Mouse (Mus musculus): ENCODE data around the gene Mafg. TPM values are rescaled to one million over a fixed set of nuclear protein-coding genes. Genes with fewer than 3 reads are reported as not detected.
"Not testable (repeated sequence)": the region's sequence is repeated elsewhere in the genome, so short reads cannot be mapped to it uniquely, and the experiment has no call there.

Gene Mafg
- polyA plus RNA-seq, 1 experiment from 2014 or later = 13.2 TPM

DNA sequence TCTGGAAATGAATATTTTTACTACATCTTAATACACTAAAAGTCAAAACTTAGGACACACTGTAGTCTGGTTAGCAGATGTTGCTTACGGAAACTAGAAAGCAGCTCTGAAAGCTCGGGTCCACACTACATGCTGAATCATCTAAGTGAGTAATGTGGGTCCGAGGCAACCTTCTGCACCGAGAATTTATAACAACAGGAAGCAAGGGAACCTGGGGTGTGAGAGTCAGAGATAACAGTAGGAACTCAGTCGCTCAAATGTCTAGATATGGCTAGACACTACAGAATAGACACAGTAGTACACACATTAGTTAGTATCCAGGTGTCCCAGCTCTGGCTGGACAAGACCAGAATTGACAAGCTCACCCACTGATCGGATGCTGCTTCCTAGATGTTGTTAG is 44.9 kb downstream of the Mafg start:
- 88% methylated on average over 6 of the region's 6 CpGs for WGBS
- no peak for ATAC-seq (ENCODE audit: low read depth)
- H3K27me3 ChIP-seq (ENCODE audit: control insufficient read depth, insufficient read depth, low read depth, low read length) = no peaks in the 10 kb centered on the region

DNA sequence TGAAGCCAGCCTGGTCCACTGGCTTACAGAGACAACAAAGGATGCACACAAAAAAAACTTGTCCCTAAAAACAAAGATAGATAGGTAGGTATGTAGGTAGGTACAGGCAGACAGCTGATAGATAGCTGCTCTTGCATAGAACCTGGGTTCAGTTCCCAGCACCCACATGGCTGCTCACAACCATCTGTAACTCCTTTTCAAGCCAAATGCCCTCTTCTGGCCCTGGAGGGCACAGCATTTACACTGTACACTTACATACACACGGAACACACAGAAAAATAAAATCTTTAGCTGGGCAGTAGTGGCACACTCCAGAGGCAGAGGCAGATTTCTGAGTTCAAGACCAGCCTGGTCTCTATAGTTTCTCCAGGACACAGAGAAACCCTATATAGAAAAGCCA is 49.5 kb downstream of the Mafg start:
- Histone ChIP-seq H3K9me3 (ENCODE audit: control insufficient read depth, low read length) (peaks cover 5% of the 10 kb centered on the region), H3K4me1 (replicated peaks; ENCODE audit: control insufficient read depth, insufficient read depth, low read length) (peaks cover 20% of the 10 kb centered on the region), H3K27ac (ENCODE audit: low read length) (no peak overlapping the region), H3K27me3 (ENCODE audit: control insufficient read depth, insufficient read depth, low read depth, low read length) (no peaks in the 10 kb centered on the region), H3K9ac (ENCODE audit: low read length) (no peak overlapping the region), H3K4me3 (ENCODE audit: low read length) (no peak overlapping the region), H3K36me3 (ENCODE audit: control insufficient read depth, insufficient read depth, low read length) (peaks cover 35% of the 10 kb centered on the region), H3K4me2 (ENCODE audit: low read depth, low read length) (no peak overlapping the region)
- ATAC-seq (ENCODE audit: low read depth) = no peak
- 97% methylated on average over 1 of the region's 1 CpGs for WGBS

More for the DNA sequence above, 44.9 kb downstream of the Mafg start:
- no peak overlapping the region for H3K9ac ChIP-seq (ENCODE audit: low read length)
- no peak overlapping the region for H3K4me3 ChIP-seq (ENCODE audit: low read length)
- no peak overlapping the region for H3K4me2 ChIP-seq (ENCODE audit: low read depth, low read length)
- no peaks in the 10 kb centered on the region for H3K4me1 ChIP-seq (replicated peaks; ENCODE audit: control insufficient read depth, insufficient read depth, low read length)
- peaks cover 5% of the 10 kb centered on the region for H3K9me3 ChIP-seq (ENCODE audit: control insufficient read depth, low read length)
- peaks cover 58% of the 10 kb centered on the region for H3K36me3 ChIP-seq (ENCODE audit: control insufficient read depth, insufficient read depth, low read length)
- H3K27ac ChIP-seq (ENCODE audit: low read length) = no peak overlapping the region

DNA sequence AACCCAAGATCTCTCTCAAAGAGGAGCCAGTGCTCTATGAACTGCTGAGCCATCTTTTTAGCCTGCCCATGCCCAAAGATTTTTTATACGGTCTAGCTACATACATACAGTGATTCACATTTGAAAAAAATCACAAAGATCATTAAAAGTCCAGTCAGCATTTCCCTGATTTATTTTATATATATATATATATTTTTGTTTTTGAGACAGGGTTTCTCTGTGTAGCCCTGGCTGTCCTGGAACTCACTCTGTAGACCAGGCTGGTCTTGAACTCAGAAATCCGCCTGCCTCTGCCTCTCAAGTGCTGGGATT is 50.5 kb downstream of the Mafg start:
- not testable (repeated sequence) for H3K27me3 ChIP-seq (ENCODE audit: control insufficient read depth, insufficient read depth, low read depth, low read length); H3K4me3 ChIP-seq (ENCODE audit: low read length); H3K4me2 ChIP-seq (ENCODE audit: low read depth, low read length); H3K9ac ChIP-seq (ENCODE audit: low read length); H3K9me3 ChIP-seq (ENCODE audit: control insufficient read depth, low read length); H3K27ac ChIP-seq (ENCODE audit: low read length); ATAC-seq (ENCODE audit: low read depth)
- peaks cover 37% of the 10 kb centered on the region for H3K36me3 ChIP-seq (ENCODE audit: control insufficient read depth, insufficient read depth, low read length)
- peaks cover 20% of the 10 kb centered on the region for H3K4me1 ChIP-seq (replicated peaks; ENCODE audit: control insufficient read depth, insufficient read depth, low read length)
- WGBS = 85% methylated on average over 2 of the region's 2 CpGs

DNA sequence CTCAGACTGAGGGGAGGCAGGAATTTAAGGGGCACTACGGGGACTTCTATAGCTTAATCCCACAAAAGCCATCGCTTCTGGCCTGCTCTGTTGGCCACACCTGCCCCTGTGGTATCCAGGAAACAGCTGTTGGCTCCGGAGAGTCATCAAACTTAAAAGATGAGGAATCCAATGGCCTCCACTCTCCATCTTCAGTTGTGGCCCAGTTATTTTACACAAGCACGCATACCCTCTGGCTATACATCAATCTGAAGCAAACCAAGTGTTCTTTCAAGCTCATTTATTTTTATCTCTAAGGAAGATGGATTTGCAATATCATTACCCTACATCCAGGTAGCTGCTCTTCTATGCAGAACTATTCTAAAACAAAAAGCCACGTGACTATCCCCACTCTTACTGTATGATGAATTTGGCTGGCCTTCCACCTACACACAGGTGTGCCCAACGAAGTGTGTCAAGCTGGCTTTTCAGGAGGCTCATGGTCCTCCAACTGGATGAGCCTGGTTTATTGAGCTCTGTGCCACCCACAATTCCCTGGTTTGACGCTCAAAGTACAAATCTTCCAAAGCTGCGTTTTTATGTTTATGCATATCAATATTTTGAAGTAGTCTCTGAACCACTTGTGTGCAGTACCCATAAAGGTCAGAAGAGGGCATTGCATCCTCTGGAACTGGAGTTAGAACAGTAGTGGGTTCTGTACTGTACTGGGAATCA is 51.0 kb downstream of the Mafg start:
- Histone ChIP-seq H3K27ac (ENCODE audit: low read length) (peak overlapping the region; percentile 94), H3K4me2 (ENCODE audit: low read depth, low read length) (peak overlapping the region; percentile 92), H3K36me3 (ENCODE audit: control insufficient read depth, insufficient read depth, low read length) (peaks cover 38% of the 10 kb centered on the region), H3K9ac (ENCODE audit: low read length) (peak overlapping the region; percentile 94), H3K4me1 (replicated peaks; ENCODE audit: control insufficient read depth, insufficient read depth, low read length) (peaks cover 20% of the 10 kb centered on the region), H3K4me3 (ENCODE audit: low read length) (peak overlapping the region; percentile 91), H3K27me3 (ENCODE audit: control insufficient read depth, insufficient read depth, low read depth, low read length) (no peaks in the 10 kb centered on the region), H3K9me3 (ENCODE audit: control insufficient read depth, low read length) (peaks cover 5% of the 10 kb centered on the region)
- no peak for ATAC-seq (ENCODE audit: low read depth)
- 75% methylated on average over 8 of the region's 8 CpGs for WGBS

DNA sequence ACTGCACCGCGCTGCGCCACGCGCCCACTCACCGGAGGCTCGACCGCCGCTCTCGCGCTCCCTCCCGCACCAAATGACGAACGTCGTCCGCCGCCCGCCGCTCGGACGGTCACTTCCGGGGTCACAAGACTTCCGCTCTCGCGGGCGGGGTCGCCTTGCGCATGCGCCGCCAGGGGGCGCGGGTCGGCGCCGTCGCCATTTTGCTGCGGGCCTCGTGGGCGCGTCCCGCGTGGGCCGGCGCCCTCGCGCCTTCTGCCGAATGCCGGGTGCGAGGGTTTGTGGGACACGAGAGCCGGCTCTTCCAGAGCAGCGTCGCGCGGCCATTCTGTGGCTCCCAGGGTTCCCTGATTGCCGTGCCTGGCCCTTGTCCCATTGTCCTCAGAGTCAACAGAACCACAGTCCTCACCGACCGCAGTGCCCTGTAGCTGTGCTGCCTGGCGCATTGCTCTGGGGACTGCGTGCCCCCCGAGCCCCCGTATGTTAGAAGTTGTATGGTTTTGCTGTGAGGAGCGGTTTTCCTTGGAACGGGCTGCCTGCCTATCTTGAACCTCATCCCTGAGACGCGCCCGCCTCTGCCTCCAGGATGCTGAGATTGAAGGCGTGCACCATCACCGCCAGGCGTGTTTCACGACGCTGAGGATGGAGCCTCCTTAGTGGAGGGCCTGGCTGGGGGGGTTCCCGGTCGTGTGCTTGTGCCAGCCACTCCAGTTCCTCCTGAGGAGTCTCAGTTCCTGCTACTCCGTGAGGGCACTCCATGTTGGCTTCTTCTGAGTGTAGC is 51.7 kb downstream of the Mafg start, which contains the start of gene Arhgdia:
Gene Arhgdia (minus strand): TSS at position 135 of the 778 bp plus-strand sequence.
- WGBS = 6% methylated on average over 63 of the region's 75 CpGs
- H3K9me3 ChIP-seq (ENCODE audit: control insufficient read depth, low read length) = peaks cover 5% of the 10 kb centered on the region
- peak within 1 kb of the TSS; percentile 92 for H3K4me2 ChIP-seq (ENCODE audit: low read depth, low read length)
- H3K27ac ChIP-seq (ENCODE audit: low read length) = peak within 1 kb of the TSS; percentile 94
- H3K4me3 ChIP-seq (ENCODE audit: low read length) = peak within 1 kb of the TSS; percentile 91
- no peaks in the 10 kb centered on the region for H3K27me3 ChIP-seq (ENCODE audit: control insufficient read depth, insufficient read depth, low read depth, low read length)
- ATAC-seq (ENCODE audit: low read depth) = peak; percentile 77
- H3K4me1 ChIP-seq (replicated peaks; ENCODE audit: control insufficient read depth, insufficient read depth, low read length) = peaks cover 20% of the 10 kb centered on the region
- peaks cover 40% of the 10 kb centered on the region for H3K36me3 ChIP-seq (ENCODE audit: control insufficient read depth, insufficient read depth, low read length)
- H3K9ac ChIP-seq (ENCODE audit: low read length) = peak within 1 kb of the TSS; percentile 94

DNA sequence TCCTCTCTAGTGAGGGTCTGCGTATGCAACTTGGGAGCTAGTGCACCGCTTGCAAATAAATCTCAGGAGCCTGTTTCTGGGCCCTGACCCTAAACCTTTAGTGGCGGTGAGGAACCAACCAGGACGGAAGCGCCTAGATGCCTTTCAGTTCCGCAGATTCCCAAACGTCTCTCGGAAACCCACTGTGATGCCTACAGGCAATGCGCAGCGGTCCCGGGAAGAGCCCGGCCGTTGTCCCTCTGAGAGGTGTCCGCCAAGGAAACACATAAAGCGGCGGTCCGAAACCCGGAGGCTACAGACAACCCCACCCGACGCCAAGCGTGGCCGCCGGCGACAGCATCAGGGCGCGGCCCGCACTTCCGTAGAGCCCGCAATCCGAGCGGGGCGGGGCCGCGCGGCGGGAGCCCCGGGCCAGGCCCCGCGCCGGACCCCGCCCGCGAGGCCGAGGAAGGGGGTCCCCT is 52.5 kb downstream of the Mafg start:
- H3K9ac ChIP-seq (ENCODE audit: low read length) = peak overlapping the region; percentile 94
- ATAC-seq (ENCODE audit: low read depth) = peak; percentile 56
- WGBS = under 1% methylated on average over 31 of the region's 44 CpGs
- H3K4me2 ChIP-seq (ENCODE audit: low read depth, low read length) = peak overlapping the region; percentile 74
- no peaks in the 10 kb centered on the region for H3K27me3 ChIP-seq (ENCODE audit: control insufficient read depth, insufficient read depth, low read depth, low read length)
- H3K36me3 ChIP-seq (ENCODE audit: control insufficient read depth, insufficient read depth, low read length) = peaks cover 36% of the 10 kb centered on the region
- H3K4me3 ChIP-seq (ENCODE audit: low read length) = peak overlapping the region; percentile 91
- H3K4me1 ChIP-seq (replicated peaks; ENCODE audit: control insufficient read depth, insufficient read depth, low read length) = peaks cover 20% of the 10 kb centered on the region
- H3K9me3 ChIP-seq (ENCODE audit: control insufficient read depth, low read length) = peaks cover 5% of the 10 kb centered on the region
- H3K27ac ChIP-seq (ENCODE audit: low read length) = peak overlapping the region; percentile 94

DNA sequence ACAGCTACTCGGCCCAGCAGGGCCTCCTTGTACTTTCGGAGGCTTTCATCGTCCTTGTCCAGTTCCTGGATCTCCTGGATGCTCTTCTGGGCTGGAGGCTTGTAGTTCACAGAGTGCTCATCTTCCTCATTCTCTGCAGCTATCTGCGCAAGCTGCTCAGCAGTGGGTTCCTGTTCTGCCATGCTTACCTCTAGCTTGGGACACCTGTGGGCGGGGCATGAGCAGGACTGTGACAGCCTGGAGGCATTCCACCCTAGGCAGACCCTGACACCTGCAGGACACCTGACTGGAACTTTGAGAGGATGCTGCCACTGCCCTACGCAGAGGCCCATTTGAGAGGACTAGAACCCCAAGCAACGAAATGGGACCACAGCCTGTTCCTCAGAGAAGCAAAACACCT is 53.2 kb downstream of the Mafg start:
- H3K9ac ChIP-seq (ENCODE audit: low read length) = peak overlapping the region; percentile 94
- peaks cover 30% of the 10 kb centered on the region for H3K36me3 ChIP-seq (ENCODE audit: control insufficient read depth, insufficient read depth, low read length)
- no peaks in the 10 kb centered on the region for H3K27me3 ChIP-seq (ENCODE audit: control insufficient read depth, insufficient read depth, low read depth, low read length)
- ATAC-seq (ENCODE audit: low read depth) = no peak
- H3K4me3 ChIP-seq (ENCODE audit: low read length) = peak overlapping the region; percentile 91
- WGBS = 39% methylated on average over 7 of the region's 7 CpGs
- H3K9me3 ChIP-seq (ENCODE audit: control insufficient read depth, low read length) = peaks cover 5% of the 10 kb centered on the region
- H3K4me2 ChIP-seq (ENCODE audit: low read depth, low read length) = peak overlapping the region; percentile 74
- H3K27ac ChIP-seq (ENCODE audit: low read length) = peak overlapping the region; percentile 94
- H3K4me1 ChIP-seq (replicated peaks; ENCODE audit: control insufficient read depth, insufficient read depth, low read length) = peaks cover 20% of the 10 kb centered on the region

DNA sequence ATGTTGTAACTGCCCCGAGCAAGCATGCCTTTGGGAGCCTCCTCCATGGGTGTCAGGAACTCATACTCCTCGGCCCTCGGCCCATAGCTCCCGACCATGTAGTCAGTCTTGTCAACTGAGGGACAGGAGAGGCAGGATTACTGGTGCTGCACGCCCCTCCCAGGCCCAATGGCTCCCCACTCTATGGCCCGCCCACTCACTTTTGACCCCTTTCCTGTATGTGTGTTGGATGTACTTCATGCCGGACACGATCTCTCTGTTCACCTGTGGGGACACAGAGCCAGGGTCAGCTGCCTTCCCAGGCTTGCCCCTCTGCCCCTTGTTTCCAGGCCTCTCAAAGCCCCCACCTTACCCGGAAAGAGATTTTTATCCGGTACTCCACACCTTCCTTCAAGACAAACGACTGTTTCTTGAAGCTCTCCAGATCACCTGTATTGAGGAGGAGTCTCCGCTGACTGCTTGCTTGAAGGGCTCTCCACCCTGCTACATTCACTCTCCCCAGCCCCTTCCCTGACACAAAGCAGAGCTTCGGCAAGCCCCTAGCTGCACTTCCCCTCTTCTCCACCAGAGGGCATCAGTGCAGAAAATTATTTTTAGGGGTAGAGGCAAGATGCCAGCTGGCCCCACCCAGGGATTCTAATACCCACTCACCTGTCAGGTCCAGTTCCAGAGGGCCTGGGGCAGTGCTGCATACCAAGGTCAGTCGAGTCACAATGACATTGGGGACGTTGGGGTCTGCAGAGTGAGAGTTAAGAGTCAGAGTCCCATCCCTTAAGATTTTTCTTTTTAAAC is 53.9 kb downstream of the Mafg start:
- Histone ChIP-seq H3K4me2 (ENCODE audit: low read depth, low read length) (peak overlapping the region; percentile 74), H3K4me3 (ENCODE audit: low read length) (peak overlapping the region; percentile 91), H3K9ac (ENCODE audit: low read length) (peak overlapping the region; percentile 94), H3K4me1 (replicated peaks; ENCODE audit: control insufficient read depth, insufficient read depth, low read length) (peaks cover 22% of the 10 kb centered on the region), H3K27me3 (ENCODE audit: control insufficient read depth, insufficient read depth, low read depth, low read length) (no peaks in the 10 kb centered on the region), H3K27ac (ENCODE audit: low read length) (peak overlapping the region; percentile 94), H3K36me3 (ENCODE audit: control insufficient read depth, insufficient read depth, low read length) (peaks cover 29% of the 10 kb centered on the region), H3K9me3 (ENCODE audit: control insufficient read depth, low read length) (peaks cover 5% of the 10 kb centered on the region)
- WGBS = 44% methylated on average over 15 of the region's 15 CpGs
- 0 out of 2 replicates have a peak, but pooled peaks have one; percentile 5 for ATAC-seq (ENCODE audit: low read depth)

All from lung, embryonic 16.5 days (tissue).